Mouse (Mus musculus) heart, postnatal 36 days (tissue): ENCODE results near the gene Cacnb4. TPM values are rescaled to one million over a fixed set of nuclear protein-coding genes. Genes with fewer than 3 reads are reported as not detected.
A peak's percentile ranks its signal among the peaks of the same experiment; 100 is the strongest.

ENCODE experiments used
- DNase-seq, 2 experiments: peaks; one replicate each; pipeline ENCODE4 v3.0.0; 2021 to 2022
- intact Hi-C: fragments of 180-260 bp; cut with DNase I; formaldehyde crosslinking; loops from one replicate; pipeline ENCODE4 v1.15.1; 2025
- total RNA-seq, 2 experiments: library from RNA; stranded (reverse); gene quantifications; 2 replicates each; pipeline ENCODE4 v1.2.3; 2021

Cacnb4 gene
- total RNA-seq, 2 experiments from 2014 or later, result 0.53 to 0.62 TPM

DNA sequence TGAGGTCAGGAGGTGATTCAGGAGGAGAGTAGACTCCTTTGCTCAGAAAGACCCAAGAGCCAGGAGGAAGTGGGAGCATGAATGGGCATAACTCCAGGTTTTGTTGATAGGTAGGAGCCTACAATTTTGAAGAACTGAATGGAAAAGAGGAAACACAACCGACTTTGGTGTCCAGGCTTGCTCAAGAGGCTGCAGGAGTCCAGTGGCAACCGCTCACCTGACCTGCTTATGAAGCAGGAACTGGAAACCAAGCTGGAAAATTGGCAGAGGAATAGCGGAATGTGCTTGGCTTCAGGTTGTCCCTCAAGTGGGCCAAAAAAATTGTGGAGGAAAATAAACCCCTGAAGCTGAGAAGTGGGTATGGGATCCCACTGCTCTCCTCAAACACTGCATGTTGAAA is 139.0 kb downstream of the Cacnb4 start:
- DNase-seq, result no peak
- intact Hi-C loops, result no loop called here

DNA sequence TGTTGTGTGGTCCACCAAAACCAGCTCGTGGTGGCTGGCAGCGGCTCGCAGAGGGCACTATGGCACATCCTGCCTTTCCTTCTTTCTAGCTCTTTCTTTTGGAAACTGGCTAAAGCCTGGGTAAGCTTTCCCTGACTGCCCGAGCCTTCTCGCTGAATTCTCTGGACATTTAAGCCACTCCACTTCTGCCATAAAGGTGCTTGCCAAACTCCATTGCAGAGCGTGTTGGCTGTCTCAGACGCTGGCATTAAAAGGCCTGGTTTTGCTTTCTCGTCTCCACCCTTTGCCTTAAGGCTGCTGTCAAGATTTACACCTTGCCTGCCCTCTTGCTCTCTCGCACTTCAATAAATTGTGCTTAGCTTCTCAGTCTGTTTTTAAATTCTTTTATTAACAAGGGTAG is 139.5 kb downstream of the Cacnb4 start:
- DNase-seq, result no peak
- intact Hi-C loops, result no loop called here

DNA sequence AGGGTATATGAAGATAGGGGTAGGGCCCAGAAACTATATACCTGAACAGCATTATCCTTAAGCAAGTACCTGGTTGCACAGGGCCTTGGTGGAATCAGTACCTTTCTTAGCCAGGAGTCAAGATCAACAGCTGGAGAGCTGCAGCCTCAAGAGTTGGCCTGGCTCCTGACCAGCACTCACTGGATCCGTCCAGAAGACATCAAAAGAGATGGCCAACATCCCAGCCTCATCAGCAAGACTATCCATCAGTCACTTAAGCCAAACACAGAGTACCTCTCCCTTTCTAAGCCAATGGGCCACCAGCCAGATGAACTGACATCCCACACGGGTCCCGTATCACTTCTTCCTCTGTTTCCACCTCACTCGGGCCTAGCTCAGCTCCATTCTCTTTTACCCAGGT is 140.1 kb downstream of the Cacnb4 start:
- DNase-seq, result no peak
- intact Hi-C loops, result no loop called here

DNA sequence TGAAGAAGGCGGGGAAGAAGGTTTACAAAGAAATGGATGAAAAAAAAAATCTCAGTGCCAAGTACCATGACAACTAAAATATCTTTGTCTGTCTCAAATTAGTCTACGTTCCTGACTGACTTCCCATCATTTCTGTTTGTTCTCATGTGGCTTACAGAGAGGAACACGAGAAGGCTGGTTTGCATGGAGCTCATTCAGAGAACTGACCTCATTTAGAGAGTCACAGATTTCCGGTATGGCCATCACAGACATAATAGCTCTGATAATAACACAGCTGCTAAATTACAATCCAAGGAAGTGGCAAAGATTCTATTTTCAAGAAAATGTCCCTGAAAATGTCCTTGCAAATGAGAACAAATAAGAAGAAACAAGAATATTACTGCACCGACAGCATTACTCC is 142.9 kb downstream of the Cacnb4 start:
- intact Hi-C loops, result no loop called here
- no peak for DNase-seq

DNA sequence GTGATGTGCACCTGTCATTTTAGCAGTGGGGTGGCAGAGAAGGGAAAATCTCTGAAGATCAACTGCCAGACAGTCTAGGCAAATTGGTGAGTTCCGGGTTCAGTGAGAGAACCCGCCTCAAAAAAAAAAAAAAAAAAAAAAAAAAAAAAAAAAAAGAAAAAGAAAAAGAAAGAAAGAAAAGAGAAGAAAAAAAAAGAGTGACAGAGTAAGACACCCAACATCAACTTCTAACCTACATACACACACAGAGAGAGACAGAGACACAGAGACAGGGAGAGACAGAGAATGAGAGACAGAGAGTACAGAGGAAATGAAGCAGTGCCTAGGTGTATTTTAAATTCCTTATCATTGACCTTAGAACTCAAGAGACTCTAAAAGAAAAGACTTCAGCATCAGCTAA is 146.1 kb downstream of the Cacnb4 start:
- no peak for DNase-seq
- intact Hi-C loops, result no loop called here

DNA sequence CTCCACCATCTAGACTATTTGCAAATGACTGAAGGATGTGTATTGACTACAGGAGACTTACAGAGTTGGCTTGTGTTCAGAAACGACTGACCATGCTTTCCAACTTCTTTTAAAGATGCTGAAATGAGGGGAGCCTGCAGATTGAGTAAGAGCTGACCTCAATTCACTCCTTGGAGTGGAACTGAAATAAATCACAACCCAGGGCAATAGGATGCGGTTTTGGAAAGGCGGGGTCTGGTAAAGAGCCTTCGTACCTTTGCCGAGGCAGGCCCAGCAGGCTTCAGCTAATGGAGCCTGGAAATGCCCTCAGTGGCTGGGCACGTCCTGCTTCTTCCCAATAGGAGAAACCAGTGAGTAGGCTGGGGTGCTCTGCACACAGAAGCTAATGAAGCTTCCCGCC is 147.4 kb downstream of the Cacnb4 start:
- DNase-seq, result no peak
- intact Hi-C loops, result no loop called here

DNA sequence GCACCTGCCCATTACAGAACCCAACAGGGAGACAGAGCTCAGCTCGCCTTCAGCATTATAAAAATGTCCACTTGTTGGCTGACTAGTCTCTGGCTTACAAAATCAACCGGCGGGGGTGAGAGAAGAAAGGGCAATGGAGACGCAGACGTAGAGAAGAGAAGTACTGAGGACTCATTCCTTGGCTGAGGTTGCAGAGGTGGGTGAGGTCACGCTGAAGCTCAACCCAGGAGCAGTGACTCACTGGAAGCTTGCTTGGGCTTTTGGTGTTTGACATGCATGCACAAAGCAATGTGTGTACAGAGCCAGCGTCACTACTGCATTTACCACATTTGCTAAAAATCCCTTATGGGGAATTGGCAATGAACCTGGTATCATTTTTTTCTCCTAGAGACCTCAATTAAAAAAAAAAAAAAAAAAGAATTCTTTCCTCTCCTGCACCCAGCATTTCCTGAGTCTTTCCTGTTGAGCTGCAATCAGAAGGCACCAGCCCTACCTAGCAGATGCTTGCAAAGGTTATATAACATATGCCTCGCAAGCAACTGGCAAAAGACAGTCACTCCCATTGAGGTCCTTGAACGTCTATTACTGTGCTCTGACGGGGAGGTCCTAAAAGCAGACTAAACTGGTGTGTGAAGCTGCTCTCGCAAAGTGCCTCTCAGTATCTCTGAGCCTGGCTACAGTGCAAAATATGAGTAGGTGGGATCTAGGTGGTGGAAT is 150.6 kb downstream of the Cacnb4 start:
- no peak for DNase-seq
- intact Hi-C loops, result no loop called here

DNA sequence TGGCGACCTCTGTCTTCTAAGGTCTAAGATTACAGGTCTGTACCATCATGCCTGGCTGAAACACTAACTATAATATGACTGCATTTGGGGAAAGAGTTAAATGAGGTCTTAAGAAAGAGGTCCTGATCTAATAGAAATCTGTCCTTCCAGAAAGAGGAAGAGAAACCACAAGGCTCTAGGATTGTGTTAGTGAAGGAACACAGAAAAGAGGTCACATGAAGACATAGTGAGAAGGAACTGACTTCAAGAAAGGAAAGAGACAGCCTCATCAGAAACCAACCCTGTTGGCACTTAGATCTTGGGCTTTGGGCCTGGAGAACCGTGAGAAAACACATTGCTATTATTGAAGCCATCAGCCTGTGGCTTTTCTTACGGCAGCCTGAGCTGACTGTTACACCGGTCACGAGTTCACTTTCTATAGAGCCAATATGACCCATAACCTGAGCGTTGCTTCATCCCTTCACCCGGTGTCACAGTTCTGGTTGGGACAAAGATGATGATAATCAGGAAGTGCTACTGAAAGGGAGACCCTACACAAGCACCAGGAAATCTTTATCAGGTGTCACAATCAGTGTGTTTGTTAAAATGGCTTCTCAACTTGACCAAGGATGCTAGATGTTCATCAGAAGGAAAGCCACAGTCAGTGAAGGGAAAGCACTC is 153.4 kb downstream of the Cacnb4 start:
- DNase-seq, result no peak
- intact Hi-C loops, result no loop called here

DNA sequence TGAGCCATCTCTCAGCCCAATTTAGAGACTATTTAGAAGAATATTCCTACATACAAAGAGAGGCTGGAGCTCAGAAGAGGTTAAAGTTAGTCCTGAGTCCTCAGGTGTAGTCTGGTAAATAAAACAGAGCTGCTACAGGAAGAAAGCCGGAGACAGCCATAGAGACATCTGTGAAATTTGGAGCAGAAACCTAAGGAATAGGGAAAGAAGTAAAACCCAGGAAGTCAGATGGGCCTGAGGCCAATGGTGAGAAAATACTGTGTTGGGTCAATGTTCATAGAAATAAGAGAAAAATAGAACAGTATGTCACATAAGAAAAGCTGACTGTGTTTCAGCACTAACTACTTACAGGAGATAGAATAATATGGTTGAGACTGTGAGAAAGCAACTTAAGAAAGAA is 155.6 kb downstream of the Cacnb4 start:
- intact Hi-C loops, result no loop called here
- no peak for DNase-seq

DNA sequence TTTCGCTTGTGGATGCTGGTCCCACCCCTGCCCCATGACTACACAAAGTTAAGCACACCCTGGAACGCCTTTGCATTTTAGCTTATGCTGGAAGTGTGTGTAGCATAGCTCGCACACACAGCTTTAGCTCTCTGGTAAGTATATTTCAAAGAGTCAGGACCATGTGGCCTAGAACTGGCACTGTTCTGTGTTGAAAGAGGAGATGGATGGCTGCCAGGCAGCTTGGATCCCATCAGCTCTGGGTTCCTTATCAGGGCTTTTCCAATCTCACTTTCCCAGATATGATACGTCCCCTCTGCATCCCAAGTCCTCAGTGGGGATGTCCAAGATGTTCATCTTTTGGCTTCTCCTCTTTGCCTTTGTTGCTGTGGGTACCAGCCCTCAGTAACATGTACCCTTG is 157.9 kb downstream of the Cacnb4 start:
- intact Hi-C loops, result no loop called here

DNA sequence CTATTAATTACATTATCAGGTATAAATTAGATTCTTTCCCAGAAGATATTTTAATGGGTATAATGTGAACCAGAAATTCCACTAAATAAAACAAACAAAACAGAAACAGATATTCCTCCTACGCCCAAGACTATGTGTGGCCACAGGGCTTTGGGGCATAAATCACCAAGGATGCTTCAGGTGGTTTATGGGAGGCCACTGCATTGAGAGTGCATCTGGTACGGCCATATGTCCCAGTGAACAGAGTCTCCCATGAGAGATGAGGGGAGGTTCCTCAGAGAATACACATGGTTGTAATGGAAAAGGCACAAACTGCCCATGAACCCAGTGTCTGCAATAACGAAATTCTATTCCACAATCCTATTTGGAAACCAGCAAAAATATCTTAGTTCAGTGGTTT is 160.1 kb downstream of the Cacnb4 start:
- no peak for DNase-seq
- intact Hi-C loops, result no loop called here

More for the DNA sequence above, 157.9 kb downstream of the Cacnb4 start:
- DNase-seq, result no peak

DNA sequence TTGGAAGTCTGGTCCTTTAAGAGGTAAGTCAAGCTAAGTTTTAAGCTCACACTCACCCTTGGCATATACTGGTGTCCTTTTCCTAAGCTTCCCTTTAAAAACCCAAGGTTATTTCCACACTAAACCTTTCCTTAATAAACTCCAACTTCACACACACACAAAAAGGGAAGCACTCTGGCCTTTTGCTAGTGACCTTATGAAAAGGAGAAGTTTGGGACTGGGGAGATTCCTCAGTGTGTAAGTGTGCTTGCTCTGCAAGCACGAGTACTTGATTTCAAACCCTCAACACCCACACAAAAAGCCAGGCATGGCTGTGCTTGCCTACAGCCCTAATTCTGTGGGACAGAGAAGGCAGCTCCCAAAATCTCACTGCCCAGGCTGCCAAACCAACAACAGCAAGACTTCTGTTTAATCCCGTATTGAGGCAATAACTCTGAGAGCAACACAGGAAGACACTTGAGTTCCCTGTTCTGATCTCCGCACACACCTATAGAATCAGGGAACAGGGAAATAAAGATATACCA is 163.7 kb downstream of the Cacnb4 start:
- intact Hi-C loops, result no loop called here
- no peak for DNase-seq

DNA sequence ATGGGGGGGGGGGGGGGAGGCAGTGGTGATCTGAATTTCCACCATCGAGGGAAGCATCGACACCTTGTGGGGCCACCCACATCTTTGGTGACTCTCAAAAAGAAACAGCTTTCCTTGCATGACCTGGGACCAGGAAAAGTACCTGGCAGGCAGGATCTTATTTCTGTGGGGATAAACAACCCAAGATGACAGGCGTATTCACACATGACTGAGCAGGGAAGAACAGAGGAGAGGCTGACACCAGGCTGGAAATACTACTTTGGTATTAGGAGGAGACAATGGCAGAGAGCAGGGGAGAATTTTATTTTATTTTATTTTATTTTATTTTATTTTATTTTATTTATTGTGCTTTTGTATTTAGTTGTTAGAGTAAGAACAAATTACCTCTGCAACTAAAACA is 164.4 kb downstream of the Cacnb4 start:
- DNase-seq, result no peak
- intact Hi-C loops, result no loop called here

DNA sequence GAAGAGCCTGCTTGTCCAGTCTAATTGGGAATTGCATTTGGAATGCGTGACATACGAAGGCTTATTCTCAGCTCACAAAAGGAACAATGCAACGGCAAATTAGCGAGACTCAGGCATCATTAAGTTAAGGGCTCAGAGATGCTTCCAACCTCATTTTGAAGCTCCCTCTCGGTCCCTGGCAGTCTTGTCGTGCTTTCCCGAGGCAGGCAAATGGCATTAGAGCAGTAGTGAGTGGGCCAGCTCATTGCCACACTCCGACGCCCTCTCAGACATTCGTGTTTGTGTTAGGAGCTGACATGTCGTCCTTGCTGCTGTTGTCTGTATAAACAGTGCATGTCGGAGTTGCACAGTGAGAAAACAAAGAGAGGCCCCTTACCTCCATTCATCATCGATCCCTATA is 164.8 kb downstream of the Cacnb4 start:
- intact Hi-C loops, result no loop called here
- no peak for DNase-seq

DNA sequence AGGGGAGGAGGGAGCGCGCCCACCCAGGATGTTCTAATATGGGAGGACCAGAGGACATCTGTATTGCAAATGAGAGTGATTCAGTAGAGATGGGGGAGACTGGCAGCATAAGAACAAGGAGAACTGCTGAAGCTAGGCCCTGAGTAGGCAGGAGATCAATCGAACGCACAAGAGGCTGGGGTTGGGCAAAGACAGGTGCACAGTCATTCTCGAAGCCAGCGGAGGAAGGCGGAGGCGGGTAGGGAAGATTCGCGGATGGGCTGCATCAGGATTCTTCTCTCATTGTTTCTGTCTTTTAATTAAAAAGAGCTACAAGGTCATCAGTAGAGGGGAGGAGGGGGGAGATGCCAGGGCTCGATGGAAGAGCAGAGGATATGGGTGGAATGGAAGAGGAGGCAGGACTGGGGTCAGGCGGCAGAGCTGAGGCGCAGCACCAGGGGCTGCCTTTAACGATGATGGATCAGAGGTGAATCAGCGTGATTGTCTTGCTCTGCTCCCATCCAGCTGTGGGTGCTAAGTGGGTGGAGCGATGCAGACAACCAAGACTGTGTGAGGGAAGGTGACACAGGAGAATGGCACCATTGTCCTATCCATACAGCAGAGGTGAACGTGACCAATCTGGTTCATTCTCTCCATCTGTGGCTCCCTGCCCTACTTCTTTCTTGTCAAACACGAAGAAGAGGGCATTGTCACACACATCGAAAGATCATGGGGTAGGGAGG is 166.7 kb downstream of the Cacnb4 start:
- no peak for DNase-seq
- intact Hi-C loops, result no loop called here

DNA sequence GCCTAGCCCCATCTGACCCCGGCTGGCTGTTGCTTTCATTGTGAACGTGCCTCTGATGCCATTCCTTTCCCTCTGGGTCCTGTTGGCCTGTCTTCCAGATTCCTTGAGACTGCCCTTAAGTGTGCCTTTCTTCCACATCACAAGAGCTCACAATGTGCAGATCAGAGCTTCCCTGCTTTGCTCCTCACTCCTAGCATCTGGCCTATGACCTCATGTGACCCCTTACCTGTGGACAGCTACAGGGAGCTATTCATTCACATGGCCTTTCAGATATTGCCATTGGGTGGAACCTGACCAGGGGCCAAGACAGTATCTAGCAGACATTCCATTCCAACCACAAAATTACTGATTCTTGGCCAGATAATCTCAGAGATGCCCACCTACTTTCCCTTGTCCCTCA is 171.5 kb downstream of the Cacnb4 start:
- intact Hi-C loops, result no loop called here

DNA sequence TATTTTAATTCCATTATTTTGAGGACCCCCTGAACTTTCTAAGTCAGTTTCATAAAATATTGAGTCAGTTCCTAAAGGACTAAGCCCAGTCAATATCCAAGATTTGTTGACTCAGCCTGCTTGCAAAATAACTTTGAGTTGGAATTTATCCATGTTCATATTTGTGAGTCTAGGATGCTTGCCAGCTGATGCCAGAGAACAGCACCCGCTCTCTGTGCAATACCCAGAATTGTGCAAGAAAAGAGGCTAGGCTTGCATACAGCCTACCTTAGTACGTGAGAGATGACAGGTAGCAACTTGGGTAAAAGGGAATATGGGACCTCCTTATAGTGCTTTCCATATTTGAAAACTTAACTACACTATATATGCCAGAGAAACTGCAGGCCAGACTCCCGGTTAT is 171.9 kb downstream of the Cacnb4 start:
- no peak for DNase-seq
- intact Hi-C loops, result no loop called here

More for the DNA sequence above, 171.5 kb downstream of the Cacnb4 start:
- no peak for DNase-seq

DNA sequence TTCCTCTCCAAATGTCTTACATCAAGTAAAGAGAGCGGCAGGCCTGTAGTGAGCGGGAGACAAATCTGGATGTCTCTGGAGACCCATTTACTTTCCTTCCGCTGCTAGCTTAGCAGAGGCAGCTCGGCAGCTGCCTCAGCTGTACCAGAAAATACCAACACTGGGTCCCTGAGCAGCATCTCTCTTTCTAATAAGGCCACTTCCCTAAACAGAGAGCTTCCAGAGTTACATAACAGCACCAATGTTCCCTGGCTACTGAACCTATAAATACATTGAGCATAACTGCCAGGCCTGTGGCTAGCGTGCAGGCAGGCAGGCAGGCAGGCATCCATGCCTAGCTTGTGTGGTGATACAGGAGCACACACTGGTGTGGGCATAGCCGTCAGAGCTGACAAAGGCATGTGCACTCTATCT is 176.8 kb downstream of the Cacnb4 start:
- peak in 1 of 2 experiments; percentile 34 for DNase-seq
- intact Hi-C loops, result no loop called here

DNA sequence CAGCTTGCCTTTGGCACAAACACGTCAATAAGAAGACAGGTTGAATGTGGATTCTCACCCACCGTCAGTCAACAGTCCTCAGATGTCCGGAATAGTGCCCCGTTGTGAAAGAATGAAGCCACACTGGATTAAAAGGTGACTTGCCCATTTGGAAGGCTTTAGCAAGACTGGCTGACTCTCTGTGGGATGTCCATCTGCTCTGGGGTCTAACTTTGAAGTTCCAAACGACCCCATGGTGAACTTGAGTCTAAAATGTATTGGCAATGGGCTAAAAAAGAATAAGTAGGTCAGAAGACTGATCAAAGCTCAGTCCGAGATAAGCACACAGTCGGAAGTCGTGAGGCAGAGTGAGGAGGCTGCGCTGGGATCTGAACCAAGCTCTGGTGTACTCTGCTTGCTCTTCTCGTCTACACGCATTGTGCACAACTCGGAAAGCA is 177.5 kb downstream of the Cacnb4 start:
- DNase-seq, result no peak
- intact Hi-C loops, result no loop called here

DNA sequence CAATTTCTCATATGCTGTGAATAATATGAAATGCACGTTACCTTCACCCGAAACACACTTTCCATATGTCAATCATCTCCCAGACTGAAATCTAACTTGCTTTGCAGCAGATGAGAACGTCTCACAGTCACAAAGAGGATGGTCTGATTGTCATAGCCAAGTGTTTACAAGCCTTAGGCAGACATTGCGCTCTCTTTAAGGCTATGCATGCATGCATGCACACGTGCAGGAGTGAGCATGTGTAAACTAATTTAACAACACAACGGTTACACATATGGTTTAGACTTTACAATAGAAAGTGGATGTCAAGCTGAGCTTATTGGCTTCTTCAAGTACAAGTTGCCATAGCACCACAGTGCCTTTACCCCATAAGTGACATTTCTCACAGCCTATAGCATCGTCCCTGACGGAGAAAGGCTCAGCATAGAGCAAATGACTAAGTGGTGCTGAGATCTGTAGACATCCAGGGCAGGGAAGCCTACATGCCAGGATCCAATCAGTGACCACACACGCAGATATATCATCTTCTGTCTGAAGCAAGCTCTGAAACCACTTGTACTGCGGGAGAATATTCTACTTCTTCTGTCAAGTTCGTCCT is 181.4 kb downstream of the Cacnb4 start:
- intact Hi-C loops, result no loop called here
- DNase-seq, result no peak

DNA sequence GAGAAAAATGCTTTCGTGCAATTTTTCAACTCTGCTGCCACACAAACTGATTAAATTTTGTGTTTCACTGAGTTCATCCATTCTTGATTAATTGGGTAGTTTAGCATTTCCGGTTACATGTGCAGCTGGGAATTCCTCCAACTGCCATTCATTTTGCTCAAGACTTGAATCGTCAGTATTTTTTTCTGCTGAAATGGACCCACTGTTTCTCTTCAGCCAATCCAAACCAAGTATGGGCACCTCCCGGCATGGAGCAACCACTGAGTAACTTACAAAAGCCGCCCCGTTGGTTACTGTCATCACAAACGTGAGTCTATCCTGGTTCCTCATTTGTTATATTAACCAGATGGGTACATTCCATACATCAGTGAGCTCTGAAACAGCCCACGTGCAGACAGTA is 182.4 kb downstream of the Cacnb4 start:
- intact Hi-C loops, result no loop called here
- no peak for DNase-seq
